Mouse (Mus musculus) neural tube, embryonic 12.5 days (tissue): Measurements from ENCODE around the gene Trim12a. TPM values are rescaled to one million over a fixed set of nuclear protein-coding genes. Genes with fewer than 3 reads are reported as not detected.
"Not testable (repeated sequence)": the region's sequence is repeated elsewhere in the genome, so short reads cannot be mapped to it uniquely, and the experiment has no call there.

Experiments
- ATAC-seq: fragments of 200-750 bp; cut with Nextera tagmentation; 2 replicates; pipeline ENCODE4 v1.8.0; 2017; ENCODE audit warnings: low read depth, mild to moderate bottlenecking, moderate TSS enrichment, moderate library complexity; ENCODE audit not compliant: low FRiP score
- H3K27ac ChIP-seq: fragments of 300-500 bp; sonication (generic); 2 replicates; pipeline ENCODE4 v1.5.1; 2016
- H3K27me3 ChIP-seq: fragments of 300-500 bp; sonication (generic); replicated peaks from 2 replicates; pipeline ENCODE4 v1.6.1; 2016; ENCODE audit warnings: mild to moderate bottlenecking
- H3K36me3 ChIP-seq: fragments of 300-500 bp; sonication (generic); 2 replicates; pipeline ENCODE4 v1.6.1; 2016; ENCODE audit warnings: mild to moderate bottlenecking
- H3K4me1 ChIP-seq: fragments of 300-500 bp; sonication (generic); 2 replicates; pipeline ENCODE4 v1.6.1; 2016
- H3K4me2 ChIP-seq: fragments of 300-500 bp; sonication (generic); replicated peaks from 2 replicates; pipeline ENCODE4 v1.6.1; 2016; ENCODE audit warnings: mild to moderate bottlenecking
- H3K4me3 ChIP-seq: fragments of 300-500 bp; sonication (generic); 2 replicates; pipeline ENCODE4 v1.5.1; 2016
- H3K9ac ChIP-seq: fragments of 300-500 bp; sonication (generic); 2 replicates; pipeline ENCODE4 v1.6.1; 2016; ENCODE audit warnings: mild to moderate bottlenecking
- H3K9me3 ChIP-seq: fragments of 300-500 bp; sonication (generic); 2 replicates; pipeline ENCODE4 v1.6.1; 2016; ENCODE audit warnings: mild to moderate bottlenecking
- WGBS: fragments of 180-500 bp; shearing (Covaris S2); methylation state at CpG from one replicate; pipeline ENCODE4 v1.1.7; 2016; 5-methylcytosine and 5-hydroxymethylcytosine counted together
- polyA plus RNA-seq: library from polyadenylated mRNA; unstranded; fragments of >200 nt; fragmentation: Nextera tagmentation; extraction: Ambion mirVana; gene quantifications from 2 replicates; pipeline ENCODE4 v1.2.1, GENCODE M21; 2016

Trim12a gene
- polyA plus RNA-seq = 2.7 and 2.9 TPM in 2 replicates

- not testable (repeated sequence) for H3K27ac ChIP-seq, ATAC-seq
Observed at GRCm38 (mm10) chr7:104315369-104316080, at the start of gene Trim12a. Gene Trim12a (minus strand): TSS chr7:104315466.

GRCm38 (mm10) chr7:104353600-104353967, 38.3 kb upstream of the Trim12a start:
- H3K36me3 ChIP-seq = no peaks in the 10 kb centered on the region
- H3K27me3 ChIP-seq = no peaks in the 10 kb centered on the region
- ATAC-seq = 0 out of 2 replicates have a peak, but pooled peaks have one; percentile 15
- 78% methylated on average over 2 of the region's 2 CpGs for WGBS
- no peaks in the 10 kb centered on the region for H3K4me1 ChIP-seq
- no peak overlapping the region for H3K4me3 ChIP-seq
- H3K9ac ChIP-seq = no peak overlapping the region
- H3K9me3 ChIP-seq = no peaks in the 10 kb centered on the region
- no peak overlapping the region for H3K27ac ChIP-seq
- peak overlapping the region; percentile 49; the same call in 1 of the 2 replicates for H3K4me2 ChIP-seq

More at GRCm38 (mm10) chr7:104315369-104316080, at the start of gene Trim12a:
- H3K4me3 ChIP-seq, H3K4me1 ChIP-seq, H3K9me3 ChIP-seq, H3K9ac ChIP-seq, H3K27me3 ChIP-seq, H3K36me3 ChIP-seq: not testable (repeated sequence)
- 41% methylated on average over 4 of the region's 4 CpGs for WGBS
- peak within 1 kb of the TSS; percentile 40 for H3K4me2 ChIP-seq

- ATAC-seq = peak; percentile 95
- Histone ChIP-seq H3K36me3 (no peaks in the 10 kb centered on the region), H3K4me1 (no peaks in the 10 kb centered on the region), H3K27me3 (no peaks in the 10 kb centered on the region), H3K4me3 (peak within 1 kb of the TSS; percentile 21; the same call in 1 of the 2 replicates), H3K9me3 (no peaks in the 10 kb centered on the region), H3K27ac (no peak within 1 kb of the TSS), H3K9ac (no peak within 1 kb of the TSS), H3K4me2 (peak within 1 kb of the TSS; percentile 49)
- WGBS = 10% methylated on average over 14 of the region's 14 CpGs
Observed at GRCm38 (mm10) chr7:104352717-104353599, 37.7 kb upstream of the Trim12a start, which contains the start of gene Trim12c. Gene Trim12c (minus strand): TSS chr7:104353362.

DNA sequence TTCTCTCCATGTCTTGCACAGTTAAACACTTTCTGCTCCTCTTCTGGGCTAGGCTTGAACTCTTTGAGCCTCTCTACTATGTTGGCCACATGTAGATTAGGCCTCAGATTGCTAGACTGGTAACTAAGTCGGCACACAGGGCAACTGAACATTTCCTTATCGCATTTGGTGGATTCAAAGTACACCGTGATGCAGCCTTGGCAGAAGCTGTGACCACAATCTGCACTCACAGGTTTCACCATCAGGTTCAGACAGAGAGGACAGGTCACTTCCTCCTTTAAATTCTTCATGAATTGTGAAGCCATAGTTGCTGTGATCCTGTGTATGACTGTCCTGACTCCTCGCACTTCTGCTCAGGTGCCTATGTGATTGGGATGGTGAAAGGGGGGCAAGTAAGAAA, 32.8 kb upstream of the Trim12a start:
- ATAC-seq, H3K4me2 ChIP-seq, H3K4me3 ChIP-seq, H3K9ac ChIP-seq, H3K27me3 ChIP-seq, H3K9me3 ChIP-seq, H3K27ac ChIP-seq, H3K4me1 ChIP-seq, H3K36me3 ChIP-seq: not testable (repeated sequence)
- WGBS = 92% methylated on average over 4 of the region's 4 CpGs

GRCm38 (mm10) chr7:104340744-104341143, 25.5 kb upstream of the Trim12a start:
- H3K9ac ChIP-seq, H3K27ac ChIP-seq, H3K27me3 ChIP-seq, H3K36me3 ChIP-seq, H3K9me3 ChIP-seq, H3K4me3 ChIP-seq, H3K4me2 ChIP-seq, H3K4me1 ChIP-seq, ATAC-seq: not testable (repeated sequence)
- WGBS = 88% methylated on average over 4 of the region's 4 CpGs

DNA sequence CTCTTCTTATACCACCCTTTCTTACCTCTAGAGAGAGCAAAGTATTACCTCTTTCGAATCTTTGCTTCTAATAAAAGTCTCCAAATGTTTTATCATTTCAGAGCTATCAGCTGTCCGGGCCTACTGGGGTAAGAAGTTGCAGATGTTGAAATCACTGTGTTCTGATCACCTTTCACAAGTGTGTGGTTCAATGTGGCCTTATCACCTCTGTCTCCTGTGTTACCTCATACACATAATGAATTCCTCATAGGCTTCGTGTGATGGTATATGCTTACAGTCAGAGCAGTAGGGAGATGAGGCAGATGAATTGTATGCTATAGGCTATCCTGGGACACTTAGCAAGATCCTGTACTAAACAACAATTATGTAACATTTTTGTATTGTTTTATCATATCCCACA, 20.3 kb upstream of the Trim12a start:
- WGBS = 85% methylated on average over 3 of the region's 3 CpGs
- not testable (repeated sequence) for H3K4me2 ChIP-seq, H3K36me3 ChIP-seq, ATAC-seq, H3K27ac ChIP-seq, H3K9me3 ChIP-seq, H3K4me3 ChIP-seq, H3K9ac ChIP-seq, H3K27me3 ChIP-seq, H3K4me1 ChIP-seq

DNA sequence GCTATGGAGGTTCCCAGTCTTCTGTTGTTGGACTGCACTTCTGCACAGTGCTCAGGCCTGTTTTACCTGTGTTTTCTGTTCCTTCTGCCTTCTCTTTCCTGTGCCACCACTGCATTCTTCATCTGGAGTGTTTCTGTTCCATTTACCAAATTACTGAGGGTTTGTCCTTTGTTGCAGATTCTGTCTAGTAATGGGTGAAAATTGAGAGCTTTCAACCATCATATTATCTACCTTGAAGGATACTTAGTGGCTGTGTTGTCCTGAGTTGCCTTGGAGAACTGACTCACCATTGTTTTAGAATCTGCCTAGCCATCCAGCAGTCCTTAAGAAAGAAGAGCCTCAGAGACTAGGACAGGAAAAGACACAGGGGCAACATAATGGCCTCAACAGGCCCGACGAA, 13.9 kb upstream of the Trim12a start, which contains the start of gene Trim34b:
Gene Trim34b (plus strand): TSS at position 301 of the 400 bp plus-strand sequence.
- H3K36me3 ChIP-seq, H3K4me2 ChIP-seq, H3K4me3 ChIP-seq, H3K27ac ChIP-seq, H3K9ac ChIP-seq, H3K9me3 ChIP-seq, ATAC-seq, H3K4me1 ChIP-seq, H3K27me3 ChIP-seq: not testable (repeated sequence)
- 91% methylated on average over 2 of the region's 2 CpGs for WGBS

DNA sequence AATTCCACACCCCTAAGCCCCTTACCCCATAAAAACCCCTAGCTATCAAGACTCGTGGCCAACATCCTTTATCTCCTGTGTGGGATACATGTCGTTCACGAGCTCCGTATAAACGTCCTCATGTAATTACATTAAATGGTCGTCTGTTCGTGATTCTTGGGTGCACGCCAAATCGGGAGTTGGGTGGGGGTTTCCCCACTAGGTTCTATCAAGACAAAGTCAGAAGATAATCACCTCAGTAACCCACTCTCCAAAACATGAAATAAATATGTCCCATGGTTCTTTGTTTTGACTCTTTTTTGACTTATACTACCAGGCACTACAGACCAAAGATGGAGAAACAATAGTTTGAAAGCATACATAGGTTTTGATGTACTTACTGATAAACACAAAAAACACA, 6.8 kb upstream of the Trim12a start:
- no peak overlapping the region for H3K4me2 ChIP-seq
- H3K27me3 ChIP-seq = no peaks in the 10 kb centered on the region
- H3K9ac ChIP-seq = no peak overlapping the region
- WGBS = 86% methylated on average over 9 of the region's 9 CpGs
- H3K27ac ChIP-seq = no peak overlapping the region
- H3K9me3 ChIP-seq = no peaks in the 10 kb centered on the region
- no peak overlapping the region for H3K4me3 ChIP-seq
- H3K36me3 ChIP-seq = no peaks in the 10 kb centered on the region
- no peak for ATAC-seq
- H3K4me1 ChIP-seq = no peaks in the 10 kb centered on the region

DNA sequence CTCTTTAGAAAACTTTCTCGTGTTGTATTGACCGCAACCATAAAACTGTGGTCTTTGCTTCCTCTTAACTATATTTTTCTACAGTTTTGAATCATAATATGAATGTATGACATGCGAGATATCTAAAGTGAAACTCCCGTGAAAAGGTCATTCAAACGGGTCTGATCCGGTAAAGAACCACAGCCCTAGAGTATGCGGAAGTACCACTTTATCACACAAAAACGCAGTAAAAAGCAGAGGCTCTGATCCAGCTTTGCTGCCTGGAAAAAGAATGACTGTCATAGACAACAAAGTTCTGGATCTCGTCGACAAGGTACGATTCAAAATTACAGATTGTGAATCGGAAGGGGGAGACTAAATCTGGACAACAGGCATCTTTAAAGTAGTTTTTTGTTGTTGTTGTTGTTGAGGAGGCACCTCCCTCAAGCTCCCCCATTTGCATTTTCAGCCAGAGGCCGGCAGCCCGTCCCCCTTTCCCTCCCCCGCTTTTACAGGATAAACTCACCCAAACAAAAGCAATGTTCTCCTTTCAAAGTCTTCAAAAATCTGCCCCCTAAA, 391 bp downstream of the Trim12a start:
- no peaks in the 10 kb centered on the region for H3K9me3 ChIP-seq
- no peaks in the 10 kb centered on the region for H3K27me3 ChIP-seq
- H3K9ac ChIP-seq = no peak overlapping the region
- H3K4me1 ChIP-seq = no peaks in the 10 kb centered on the region
- no peaks in the 10 kb centered on the region for H3K36me3 ChIP-seq
- H3K4me2 ChIP-seq = peak overlapping the region; percentile 40
- WGBS = 20% methylated on average over 15 of the region's 15 CpGs
- no peak overlapping the region for H3K27ac ChIP-seq
- no peak for ATAC-seq
- H3K4me3 ChIP-seq = no peak overlapping the region

DNA sequence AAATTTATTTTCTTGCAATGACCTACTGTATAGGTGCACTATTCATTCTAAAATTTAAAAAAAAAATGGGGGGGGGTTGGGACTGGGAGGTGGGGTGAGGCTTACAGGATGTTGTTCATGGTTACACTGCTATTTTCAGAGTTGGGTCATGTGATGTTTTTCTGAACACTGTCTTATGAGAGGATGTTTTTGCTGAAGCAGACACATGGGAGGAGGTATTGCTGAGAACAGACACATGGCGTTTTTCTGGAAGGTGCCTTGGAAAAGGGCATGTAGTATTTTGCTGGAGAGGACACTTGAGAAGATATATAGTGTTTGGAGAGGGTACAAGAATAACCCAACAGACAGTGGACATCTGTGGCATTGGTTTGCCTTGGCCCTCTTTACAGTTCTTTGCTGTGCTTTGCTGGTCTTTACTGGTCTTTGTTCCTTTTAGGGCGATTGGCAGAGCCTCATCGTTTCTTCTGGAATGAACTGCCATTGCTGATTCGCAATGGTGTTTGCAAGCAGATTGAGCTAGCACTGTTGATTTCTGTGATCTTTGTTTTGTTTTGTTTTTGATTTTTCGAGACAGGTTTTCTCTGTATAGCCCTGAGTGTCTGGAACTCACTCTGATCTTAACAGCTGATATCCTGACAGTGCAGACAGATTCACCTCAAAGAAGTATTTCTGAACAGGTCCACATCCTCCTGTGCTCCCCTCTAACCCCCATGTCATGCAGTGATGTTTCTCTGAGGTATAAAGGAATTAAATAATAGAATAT, 23.4 kb downstream of the Trim12a start:
- Histone ChIP-seq H3K27me3 (no peaks in the 10 kb centered on the region), H3K9ac (no peak overlapping the region), H3K9me3 (no peaks in the 10 kb centered on the region), H3K27ac (no peak overlapping the region), H3K36me3 (no peaks in the 10 kb centered on the region), H3K4me1 (no peaks in the 10 kb centered on the region), H3K4me2 (no peak overlapping the region), H3K4me3 (no peak overlapping the region)
- WGBS = 85% methylated on average over 5 of the region's 5 CpGs
- no peak for ATAC-seq

DNA sequence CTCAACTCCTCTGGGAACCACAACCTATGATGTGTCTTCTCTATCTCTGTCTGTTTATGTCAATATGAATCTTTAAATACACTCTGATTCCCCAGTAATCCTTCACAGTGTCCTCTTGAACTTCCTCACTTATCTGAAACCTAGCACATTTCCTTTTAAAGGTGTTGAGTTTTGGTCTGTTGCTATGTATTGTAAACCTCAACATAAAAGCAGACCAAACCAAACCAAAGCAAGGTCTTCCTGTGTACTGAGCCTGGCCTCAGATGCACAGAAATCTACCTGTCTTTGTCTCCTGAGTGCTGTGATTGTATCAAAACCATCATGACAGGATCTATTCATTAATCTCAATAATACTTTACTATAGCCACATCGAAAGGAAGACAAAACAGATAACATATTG, 24.6 kb downstream of the Trim12a start:
- H3K27me3 ChIP-seq = no peaks in the 10 kb centered on the region
- H3K36me3 ChIP-seq = no peaks in the 10 kb centered on the region
- H3K27ac ChIP-seq = no peak overlapping the region
- ATAC-seq = no peak
- 96% methylated on average over 1 of the region's 1 CpGs for WGBS
- H3K9me3 ChIP-seq = no peaks in the 10 kb centered on the region
- no peaks in the 10 kb centered on the region for H3K4me1 ChIP-seq
- no peak overlapping the region for H3K4me3 ChIP-seq
- no peak overlapping the region for H3K9ac ChIP-seq
- no peak overlapping the region for H3K4me2 ChIP-seq
